Mouse (Mus musculus): Measurements from ENCODE around the gene Cs.
"Not testable (repeated sequence)": the region's sequence is repeated elsewhere in the genome, so short reads cannot be mapped to it uniquely, and the experiment has no call there.

Gene Cs

DNA sequence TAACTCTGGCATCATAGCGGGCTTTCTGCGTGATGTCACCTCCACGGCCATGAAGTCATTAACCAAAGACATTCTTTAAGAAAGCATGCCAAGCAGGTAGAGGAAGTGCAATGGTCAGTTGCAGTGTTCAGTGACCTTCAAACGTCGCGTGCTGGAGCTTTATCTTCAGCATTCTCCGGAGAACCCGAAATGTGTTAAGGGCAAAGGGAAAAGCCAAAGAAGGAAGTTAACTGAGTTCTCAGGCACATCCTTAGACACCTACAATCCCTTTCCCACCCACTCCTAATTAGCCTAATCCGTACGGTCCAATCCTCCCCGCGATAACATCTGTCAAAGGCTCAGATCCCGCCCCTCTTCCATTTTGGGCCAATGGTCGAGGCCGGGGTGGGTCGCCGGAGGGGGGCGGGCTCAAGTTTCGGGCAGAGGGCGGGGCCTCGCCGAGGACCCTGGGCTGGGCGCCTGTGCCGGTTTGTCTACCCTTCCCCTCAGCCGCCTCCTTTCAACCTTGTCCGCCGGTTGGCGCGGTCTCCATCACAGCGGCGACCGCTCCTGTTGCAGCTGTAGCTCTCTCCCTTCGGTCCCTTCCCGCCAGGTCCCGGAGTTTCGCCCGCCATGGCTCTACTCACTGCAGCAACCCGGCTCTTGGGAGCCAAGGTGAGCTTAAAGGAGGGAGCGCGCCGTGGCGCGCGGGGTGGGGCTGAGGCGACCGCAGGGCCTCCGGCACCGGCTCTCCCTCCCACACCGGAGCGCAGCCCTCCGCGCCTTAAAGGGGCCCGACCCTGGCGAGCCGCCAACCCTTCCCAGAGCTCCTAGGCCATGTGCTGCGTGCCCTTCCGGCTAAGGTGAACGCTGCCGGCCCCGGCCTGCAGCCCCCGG, at the start of gene Cs:
Gene Cs (plus strand): TSS at position 429 of the 876 bp plus-strand sequence.
- DNase-seq, result peak; percentile 98

DNA sequence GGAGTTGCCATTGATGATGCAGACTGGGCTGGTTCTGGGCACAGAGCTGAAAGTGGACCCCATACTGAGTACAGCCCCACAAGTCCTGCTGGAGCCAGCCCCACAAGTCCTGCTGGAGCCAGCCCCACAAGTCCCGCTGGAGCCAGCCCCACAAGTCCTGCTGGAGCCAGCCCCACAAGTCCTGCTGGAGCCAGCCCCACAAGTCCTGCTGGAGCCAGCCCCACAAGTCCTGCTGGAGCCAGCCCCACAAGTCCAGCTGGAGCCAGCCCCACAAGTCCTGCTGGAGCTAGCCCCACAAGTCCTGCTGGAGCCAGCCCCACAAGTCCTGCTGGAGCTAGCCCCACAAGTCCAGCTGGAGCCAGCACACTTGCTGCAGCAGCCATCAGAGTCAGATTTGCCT, 46.9 kb upstream of the Cs start:
- not testable (repeated sequence) for DNase-seq

DNA sequence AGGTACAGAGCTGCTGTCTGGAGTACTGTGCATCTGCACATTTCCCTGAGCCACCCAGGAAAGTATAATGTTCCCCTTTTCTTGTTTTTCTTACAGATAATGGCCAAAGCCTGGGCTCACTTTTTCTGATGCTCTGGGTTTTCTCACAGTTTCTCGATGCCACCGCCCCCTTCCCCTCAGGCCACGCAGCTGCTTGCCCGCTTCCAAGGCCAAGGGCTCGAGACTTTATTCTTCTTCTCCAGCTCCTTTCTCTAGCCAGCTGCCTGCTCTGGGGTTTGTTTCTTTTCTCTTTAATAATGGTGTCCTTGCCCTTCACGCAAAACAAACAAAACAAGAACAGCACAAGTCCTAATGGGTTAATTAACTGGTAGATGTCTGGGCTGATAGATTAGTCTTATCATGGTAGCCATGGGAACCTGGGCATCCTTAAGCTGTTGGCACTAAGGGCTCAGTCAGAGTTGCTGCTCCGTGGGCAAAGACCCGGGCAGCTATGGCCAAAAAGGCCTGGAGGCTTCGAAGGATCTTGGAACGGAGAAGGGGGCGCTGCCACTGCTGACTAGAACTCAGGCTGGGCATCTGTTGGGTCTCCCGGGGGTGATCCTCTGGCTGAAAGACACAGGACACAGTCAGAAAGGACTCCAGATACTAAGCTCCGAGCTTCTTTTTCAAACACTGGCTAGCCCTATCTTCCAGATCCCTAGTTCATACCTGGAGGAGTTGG, 41.0 kb upstream of the Cs start:
- DNase-seq, result no peak

DNA sequence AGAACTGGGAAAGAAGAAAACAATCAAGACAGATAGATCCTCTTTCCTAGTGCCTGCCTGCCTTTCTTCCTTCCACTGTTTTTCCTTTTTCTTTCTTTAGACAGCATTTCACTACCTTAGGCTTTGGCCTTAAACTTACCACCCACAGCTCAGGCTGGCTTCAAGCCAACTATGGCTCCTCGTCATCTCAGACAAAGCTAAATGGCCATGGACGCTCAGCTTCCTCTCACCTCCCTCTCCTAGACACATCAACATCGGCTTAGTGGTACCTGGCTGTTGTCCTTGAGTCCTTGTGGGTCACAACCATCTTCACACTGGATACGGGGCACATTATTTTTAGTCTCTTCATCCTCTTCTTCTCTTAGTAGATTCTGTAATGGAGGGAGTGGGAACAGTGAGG, 40.3 kb upstream of the Cs start:
- no peak for DNase-seq

GRCm38 (mm10) chr10:128297622-128298021, 39.9 kb upstream of the Cs start:
- DNase-seq, result peak; percentile 37

GRCm38 (mm10) chr10:128298243-128298642, 39.3 kb upstream of the Cs start:
- DNase-seq, result no peak

GRCm38 (mm10) chr10:128298702-128299171, 38.8 kb upstream of the Cs start, which contains the start of gene Il23a:
Il23a (minus strand) TSS chr10:128298752.
- no peak for DNase-seq

DNA sequence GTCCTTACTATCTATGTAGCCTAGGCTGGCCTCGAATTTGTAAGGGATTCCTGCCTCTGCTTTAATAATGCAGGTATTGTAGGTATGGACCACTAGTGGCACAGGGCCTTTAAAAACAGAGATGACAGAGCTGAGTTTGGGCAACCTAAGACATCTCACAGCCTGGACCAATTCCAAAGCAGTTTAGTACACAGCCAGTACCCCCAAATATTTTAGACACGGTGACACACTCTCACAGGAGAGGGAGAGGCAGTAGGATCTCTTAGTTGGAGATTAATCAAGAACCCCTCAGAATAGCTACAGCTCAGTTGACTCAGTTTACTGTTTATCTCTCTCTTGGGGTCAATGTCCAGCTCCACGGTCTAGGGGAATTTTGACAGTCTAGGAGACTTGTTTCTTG, 35.2 kb upstream of the Cs start:
- DNase-seq, result no peak

DNA sequence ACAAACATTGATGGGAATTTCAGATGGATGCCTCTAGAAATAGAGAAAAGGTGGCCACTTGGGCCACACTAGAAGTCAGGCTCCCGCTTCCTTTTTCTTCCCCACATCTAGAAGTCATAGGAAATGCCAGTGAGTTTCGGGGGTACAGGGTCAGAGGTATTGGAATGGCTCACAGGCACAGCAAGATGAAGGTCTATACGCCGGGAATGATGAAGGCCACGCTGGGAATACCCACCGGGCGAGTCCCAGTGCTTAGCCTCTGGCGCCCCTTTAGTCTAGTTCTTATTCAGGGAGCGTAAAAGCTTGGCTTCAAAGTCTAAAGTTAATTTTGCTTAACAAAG, 34.8 kb upstream of the Cs start:
- DNase-seq, result no peak

DNA sequence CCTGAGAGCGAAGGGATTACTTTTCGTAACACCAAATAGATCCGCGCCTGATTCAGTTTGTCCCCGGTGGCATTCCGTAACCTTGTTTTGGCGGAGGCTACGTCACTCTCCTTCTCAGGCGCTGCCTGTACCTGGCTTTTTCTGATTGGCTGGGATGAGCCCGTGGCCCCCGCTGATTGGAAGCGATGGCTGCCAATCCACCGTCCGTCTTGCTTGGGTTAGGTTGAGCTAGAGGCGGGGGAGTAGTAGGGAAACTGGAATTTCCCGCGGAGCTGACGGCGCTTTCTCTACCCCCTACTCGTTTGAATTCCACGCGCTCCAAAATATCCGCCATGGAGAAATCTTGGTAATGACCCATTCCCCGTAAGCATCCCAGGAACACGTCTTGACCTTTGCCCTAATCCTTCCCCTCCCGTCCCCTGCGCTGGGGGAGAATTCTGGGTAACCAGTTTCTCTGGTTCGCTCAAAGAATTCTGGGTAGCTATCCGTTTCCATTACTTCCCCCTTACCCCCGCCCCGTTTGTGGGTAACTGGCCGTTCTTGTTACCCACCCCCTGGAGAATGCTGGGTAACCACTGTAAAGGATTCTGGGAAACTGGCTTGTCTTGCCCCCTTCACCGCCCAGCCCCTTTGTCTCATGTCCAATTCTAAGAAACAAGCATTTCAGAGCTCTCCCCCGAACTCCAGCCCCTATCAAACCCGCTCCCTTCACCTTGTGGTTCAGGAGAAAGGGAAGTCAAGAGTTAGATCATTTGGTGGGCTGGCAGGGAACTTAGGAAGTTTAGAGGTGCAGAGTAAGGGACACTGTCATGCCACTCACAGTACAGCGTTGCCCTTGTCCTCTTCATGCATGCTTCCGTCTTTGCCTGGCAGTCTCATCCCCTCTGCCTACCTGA, 34.2 kb upstream of the Cs start, which contains the start of gene Pan2:
Gene Pan2 (plus strand): TSS at position 210 of the 896 bp plus-strand sequence.
- peak; percentile 100 for DNase-seq

- no peak for DNase-seq
These were observed 27.9 kb upstream of the Cs start for GRCm38 (mm10) chr10:128309654-128310053.

DNA sequence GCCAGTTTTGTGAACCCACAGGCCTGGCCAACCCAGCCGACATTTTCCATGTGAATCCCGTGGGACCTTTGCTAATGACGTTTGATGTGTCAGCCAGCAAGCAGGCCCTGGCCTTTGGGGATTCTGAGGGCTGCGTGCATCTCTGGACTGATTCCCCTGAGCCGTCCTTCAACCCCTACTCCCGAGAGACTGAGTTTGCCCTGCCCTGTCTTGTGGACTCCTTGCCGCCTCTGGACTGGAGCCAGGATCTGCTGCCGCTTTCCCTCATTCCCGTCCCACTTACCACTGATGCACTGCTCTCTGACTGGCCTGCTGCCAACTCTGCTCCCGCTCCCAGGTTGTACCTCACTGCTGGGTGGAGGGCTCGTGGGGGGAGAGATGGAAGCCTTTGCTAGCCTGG, 27.4 kb upstream of the Cs start:
- DNase-seq, result peak; percentile 35

DNA sequence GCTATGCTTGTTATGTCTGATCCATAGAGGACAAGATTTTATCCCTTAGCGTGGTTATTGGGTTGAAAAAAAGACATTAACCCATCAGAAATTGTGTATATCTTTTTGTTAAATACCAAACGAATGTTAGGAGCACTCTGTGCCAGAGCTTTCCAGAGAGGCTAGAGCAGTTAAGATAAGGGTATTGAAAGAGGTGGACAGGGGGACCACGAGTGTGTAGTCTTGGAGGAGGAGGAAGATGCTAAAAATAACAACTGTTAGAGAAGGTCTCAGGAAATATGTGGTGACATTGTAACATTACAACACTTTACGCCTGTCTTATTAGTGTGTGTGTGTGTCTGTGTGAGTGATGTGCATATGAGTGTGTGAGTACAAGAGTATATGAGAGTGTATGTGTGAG, 26.6 kb upstream of the Cs start:
- no peak for DNase-seq

DNA sequence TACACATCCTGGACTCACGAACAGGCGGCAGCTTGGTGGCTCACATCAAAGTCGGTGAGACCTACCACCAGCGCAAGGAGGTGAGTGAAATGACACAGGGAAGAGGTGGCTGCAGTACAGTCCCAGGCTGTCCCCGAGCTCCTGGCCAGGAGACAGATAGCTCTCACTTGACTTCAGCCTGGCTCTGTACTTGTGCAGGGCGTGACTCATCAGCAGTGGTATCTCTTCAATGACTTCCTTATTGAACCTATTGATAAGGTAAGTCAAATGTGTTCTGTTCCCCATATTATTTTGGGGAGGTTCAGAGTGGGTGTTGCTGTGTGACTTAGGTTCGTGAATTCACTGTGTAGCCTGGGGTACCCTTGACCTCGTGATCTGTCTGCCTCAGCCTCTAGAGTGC, 22.0 kb upstream of the Cs start:
- DNase-seq, result no peak

GRCm38 (mm10) chr10:128321641-128322040, 15.9 kb upstream of the Cs start:
- DNase-seq, result no peak

DNA sequence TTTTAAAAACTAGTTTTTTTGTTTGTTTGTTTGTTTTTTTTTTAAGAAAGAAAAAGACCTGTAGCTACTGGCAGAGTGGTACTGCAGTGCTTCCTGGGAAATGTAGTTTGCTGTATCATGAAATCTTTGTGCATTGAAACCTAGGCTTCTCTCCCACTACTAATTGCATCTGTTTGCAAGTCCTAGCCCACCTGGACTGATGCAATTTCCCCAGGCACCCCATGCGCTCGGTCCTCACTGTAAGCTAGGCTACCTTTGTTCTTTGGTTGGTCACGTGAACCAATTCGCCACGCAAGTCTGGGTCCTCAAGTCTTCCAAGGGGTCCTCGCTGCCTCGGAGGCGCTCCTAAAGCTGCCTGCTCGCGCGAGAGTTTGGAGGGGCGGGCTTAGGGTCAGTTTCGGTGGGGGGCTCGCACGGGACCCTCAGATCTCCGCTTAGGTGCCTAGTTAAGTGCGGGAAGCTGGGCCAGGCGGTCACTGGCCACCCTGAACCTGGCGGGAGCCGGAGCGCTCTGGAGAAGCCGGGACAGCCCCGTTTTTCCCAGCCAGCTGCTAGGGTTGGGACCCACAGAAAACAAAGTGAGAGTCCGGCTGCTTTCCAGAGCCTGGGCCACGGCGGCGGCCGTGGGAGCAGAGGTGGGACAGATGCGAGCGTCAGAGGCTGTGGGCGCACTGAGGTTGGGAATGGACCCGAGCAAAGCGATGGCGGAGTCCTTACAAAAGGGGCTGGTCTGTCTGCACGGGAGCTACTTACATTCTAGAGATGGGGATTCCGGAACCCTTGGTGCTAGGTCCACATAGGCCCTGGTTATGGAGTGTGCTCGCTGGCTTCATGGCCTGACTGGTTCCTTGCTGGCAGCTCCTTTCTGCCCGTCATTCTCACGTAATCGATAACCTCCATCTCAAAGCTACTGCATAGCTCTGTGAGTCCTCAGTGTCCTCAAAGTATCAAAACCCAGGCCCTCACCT, 15.1 kb upstream of the Cs start, which contains the start of gene Cnpy2:
Gene Cnpy2 (plus strand): TSS at position 319 of the 968 bp plus-strand sequence.
- DNase-seq, result peak; percentile 92

DNA sequence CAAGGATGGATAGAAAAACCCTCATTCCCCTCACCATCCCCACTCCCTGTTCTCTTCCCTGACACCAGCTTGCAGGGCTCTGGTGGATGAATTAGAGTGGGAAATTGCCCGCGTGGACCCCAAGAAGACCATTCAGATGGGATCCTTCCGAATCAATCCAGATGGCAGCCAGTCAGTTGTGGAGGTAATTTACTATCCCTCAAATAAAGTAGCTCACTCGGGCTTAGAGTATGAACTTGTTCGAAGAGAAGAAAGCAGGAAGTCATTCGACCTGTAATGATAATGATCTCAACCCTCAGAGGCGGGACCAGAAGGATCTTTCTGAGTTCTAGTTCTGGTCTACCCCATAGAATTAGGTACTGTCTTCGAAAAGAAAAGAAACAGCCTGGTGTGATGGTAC, 14.0 kb upstream of the Cs start:
- DNase-seq, result no peak

DNA sequence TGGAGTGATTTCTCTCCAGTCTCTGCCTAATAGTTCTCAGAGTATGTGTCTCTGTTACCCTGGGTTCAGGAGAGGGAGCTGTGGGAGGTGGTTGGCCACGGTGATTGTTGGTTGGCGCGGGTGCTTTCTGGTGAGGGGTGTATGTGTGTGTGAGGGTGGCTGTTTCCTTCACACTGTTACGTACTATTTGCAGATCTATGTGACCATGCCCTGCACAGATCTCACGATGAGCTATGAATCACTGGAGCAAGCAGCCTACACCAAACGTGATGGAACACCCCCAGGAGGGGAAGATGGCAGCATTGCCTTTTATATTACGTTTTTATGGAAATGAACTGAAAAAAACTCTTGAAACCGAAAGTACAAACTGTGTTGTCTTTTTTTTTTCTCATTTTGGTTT, 10.7 kb upstream of the Cs start:
- DNase-seq, result no peak

DNA sequence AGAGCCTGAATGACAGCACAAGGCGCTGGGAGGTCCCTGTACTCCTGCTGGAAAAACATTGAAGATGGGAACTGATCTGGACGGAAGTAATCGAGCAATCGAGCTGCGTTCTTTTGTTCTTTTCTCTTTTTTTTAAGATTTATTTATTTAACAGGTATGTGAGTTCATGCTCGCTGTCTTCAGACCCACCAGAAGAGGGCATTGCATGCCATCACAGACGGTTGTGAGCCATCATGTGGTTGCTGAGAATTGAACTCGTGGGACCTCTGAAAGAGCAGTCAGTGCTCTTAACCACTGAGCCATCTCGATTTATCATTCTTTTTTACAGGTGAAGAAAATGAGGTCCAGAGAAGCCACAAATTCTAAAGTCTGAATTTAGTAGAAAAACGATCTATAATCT, 9.9 kb upstream of the Cs start:
- DNase-seq, result no peak

DNA sequence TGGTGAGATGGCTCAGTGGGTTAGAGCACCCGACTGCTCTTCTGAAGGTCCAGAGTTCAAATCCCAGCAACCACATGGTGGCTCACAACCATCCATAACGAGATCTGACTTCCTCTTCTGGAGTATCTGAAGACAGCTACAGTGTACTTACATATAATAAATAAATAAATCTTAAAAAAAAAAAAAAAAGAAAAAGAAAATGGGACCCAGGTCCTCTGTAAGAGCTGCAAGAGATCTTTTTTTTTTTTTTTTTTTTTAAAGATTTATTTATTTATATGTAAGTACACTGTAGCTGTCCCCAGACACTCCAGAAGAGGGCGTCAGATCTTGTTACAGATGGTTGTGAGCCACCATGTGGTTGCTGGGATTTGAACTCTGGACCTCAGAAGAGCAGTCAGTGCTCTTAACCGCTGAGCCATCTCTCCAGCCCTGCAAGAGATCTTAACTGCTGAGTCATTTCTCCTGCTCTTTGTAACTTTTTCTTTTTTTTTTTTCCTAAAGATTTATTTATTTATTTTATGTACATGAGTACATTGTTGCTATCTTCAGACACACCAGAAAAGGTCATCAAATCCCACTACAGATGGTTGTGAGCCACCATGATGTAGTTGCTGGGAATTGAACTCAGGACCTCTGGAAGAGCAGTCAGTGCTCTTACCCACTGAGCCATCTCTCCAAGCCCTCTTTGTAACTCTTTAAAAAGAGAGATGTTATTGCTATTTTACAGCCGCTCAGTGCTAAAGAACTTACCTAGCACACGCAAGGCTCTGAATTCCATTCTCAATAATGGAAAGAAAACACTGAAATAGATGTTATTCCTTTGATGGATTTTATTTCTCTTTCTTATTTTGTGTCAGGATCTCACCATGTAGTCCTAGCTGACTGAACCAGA, 4.9 kb upstream of the Cs start:
- not testable (repeated sequence) for DNase-seq

DNA sequence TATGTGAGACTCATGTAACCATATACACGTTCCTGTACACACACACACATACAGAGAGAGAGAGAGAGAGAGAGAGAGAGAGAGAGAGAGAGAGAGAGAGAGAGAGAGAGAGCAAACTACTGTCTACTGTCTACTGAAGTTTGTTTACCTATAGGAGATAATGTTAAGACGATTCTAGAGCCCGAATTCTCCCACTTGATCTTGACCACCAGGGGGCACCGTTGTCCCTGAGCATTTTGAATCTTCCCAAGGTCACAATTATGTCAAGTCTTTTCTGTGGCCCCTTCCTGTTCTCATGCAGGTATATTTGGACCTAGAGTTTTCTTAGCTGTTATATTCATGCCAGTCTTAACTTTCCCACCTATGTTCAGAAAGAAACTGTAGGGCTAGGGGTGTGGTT, 2.0 kb upstream of the Cs start:
- DNase-seq, result peak; percentile 87

Data from lung, postnatal 10 days (tissue).